Mouse (Mus musculus): ENCODE measurements around the gene Nsun4.

Gene Nsun4

DNA sequence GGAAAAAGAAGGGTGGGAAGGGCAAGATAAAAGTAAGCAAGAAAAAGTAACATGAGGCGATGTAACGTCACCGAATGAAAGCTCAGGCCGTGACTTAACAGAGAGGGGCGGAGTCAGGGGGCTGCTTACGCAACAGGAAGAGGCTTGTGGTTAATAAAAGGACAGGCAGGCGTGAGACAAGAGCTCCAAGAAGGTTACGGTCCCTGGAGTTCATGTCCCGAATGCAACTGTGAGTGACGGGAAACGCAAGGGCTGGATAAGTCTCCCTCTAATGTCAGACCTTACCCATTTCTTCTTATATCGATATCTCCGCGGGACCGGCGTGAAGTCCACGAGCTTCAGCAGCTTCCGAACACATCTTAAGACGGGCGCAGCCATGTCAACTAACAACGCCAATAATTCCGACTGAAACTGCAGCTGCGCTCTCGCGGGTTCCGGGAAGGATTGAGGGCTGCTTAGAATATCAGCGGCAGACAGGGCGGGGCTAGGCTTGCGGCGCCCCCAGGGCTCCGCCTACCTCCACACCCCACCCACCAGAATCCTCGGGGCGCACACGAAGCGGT lies at the start of gene Nsun4:
Nsun4 (minus strand) TSS at position 478 of the 563 bp plus-strand sequence.
- peak; percentile 86 for DNase-seq (ENCODE audit: low read depth, low spot score)

DNA sequence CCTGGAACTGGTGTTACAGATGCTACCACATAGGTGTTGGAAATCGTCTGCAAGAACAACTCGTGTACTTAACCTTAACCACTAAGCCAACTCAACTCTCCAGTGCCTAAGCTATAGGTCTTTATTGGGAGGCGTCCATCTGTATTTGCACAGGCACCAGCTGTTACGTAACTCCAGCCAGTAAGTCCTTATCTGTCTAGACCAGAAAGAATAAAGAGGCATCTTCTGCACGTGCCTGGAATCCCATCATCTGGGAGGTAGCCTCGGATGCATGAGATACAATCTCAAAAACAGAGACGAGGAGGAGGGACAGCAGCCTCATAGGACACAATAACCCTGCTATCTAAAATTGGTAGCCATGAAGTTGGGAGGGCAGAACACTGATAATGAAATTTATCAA lies 47.3 kb upstream of the Nsun4 start:
- DNase-seq (ENCODE audit: low read depth, low spot score), result no peak

DNA sequence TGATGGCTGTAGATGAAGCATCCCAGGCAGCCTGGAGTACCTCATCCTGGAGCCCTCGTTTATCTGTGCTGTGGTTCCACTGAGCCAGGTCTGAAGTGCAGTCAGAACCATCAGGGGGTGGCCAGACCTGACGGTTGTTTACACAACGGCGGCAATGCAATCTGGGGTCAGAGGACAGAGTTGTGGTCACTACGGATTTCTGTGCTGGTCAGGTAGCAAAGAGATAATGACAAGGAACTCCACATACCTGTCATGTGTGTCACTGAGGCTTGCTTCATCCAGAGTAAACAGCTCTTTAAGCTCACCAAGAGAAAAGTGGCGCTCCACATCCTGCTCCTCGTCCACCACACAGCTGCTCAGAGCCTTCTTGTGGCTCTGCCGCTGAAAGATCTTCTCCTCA lies 43.5 kb upstream of the Nsun4 start:
- DNase-seq (ENCODE audit: low read depth, low spot score), result no peak

DNA sequence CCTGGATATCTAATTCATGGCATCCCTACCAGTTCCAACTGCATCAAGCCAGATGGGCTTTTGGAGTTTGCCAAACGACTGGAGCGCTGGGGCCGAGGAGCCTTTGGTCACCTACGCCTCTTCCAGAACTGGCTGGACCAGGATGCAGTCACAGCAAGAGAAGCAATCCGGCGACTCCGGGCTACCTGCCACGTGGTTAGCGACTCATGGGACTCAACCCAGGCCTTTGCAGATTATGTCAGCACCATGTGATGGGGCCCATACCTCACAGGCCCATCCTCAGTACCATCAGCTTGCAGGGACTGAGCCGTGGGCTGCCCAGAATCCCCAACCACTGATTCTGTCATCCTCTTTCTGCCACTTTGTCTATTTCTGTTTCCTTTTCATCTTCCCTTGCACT lies 42.6 kb upstream of the Nsun4 start:
- no peak for DNase-seq (ENCODE audit: low read depth, low spot score)

DNA sequence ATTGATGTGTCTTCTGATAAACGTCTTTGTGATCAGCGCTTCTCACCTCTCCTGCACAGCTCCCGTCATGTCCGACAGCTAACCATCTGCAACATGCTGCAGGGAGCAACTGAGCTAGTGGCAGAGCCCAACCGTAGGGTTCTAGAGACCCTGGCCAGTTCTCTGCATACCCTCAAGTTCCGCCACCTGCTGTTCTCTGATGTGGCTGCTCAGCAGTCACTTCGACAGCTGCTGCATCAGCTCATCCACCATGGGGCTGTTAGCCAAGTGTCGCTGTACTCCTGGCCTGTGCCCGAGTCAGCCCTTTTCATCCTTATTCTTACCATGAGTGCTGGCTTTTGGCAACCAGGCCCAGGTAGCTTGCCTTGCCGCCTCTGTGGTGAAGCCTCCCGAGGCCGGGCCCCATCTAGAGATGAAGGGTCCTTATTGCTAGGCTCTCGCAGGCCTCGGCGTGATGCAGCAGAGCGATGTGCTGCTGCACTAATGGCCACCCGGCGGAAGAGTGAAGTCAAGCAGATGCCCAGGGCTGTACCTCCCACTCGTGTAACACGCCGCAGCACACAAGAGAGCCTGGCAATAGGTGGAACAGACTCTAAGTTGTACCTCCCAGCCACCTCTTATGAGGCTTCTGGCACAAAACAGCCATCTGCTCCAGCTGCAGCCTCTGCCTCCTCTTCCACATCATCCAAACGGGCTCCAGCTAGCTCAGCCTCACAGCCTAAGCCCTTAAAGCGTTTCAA lies 35.0 kb upstream of the Nsun4 start:
- no peak for DNase-seq (ENCODE audit: low read depth, low spot score)

DNA sequence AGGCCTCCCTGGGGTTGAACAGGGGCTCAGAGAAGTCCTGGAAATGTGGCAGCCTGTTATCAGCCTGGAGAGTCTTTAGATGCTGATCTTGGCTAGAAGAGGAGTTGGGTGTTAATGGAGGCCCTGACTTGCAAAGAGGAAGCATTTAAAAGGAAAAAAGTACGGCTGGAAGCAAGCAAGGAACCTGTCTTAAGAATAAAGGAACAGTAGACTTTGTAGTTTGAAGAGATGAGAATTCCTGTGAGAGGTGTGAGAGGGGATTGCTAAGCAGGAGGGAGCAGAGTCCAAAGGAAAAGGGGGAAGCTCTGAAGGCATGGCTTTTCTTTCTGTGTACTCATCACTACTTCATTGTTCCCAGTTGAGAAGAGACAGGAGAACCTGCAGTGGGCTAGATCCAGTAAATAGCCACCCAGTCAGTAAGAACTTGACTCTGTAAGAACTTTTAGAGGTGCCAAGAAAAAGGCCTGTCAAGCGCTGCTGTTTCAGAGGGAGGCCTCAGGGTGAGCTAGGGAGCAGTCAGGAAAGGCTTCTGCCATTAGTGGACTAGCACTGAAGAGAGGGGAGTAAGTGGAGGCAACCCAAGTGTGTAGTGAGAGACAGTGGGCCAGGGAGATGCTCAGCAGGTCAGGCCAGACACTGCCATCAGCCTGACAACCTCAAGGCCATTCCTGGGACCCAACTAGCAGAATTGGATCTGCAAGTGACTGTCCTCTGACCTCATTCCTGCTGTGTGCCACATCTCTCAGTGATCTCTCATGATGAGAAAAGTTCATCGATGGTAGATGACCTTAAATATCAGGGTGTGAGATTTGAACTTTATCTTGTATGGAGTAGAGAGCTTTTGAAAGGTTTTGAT lies 23.8 kb upstream of the Nsun4 start:
- no peak for DNase-seq (ENCODE audit: low read depth, low spot score)

DNA sequence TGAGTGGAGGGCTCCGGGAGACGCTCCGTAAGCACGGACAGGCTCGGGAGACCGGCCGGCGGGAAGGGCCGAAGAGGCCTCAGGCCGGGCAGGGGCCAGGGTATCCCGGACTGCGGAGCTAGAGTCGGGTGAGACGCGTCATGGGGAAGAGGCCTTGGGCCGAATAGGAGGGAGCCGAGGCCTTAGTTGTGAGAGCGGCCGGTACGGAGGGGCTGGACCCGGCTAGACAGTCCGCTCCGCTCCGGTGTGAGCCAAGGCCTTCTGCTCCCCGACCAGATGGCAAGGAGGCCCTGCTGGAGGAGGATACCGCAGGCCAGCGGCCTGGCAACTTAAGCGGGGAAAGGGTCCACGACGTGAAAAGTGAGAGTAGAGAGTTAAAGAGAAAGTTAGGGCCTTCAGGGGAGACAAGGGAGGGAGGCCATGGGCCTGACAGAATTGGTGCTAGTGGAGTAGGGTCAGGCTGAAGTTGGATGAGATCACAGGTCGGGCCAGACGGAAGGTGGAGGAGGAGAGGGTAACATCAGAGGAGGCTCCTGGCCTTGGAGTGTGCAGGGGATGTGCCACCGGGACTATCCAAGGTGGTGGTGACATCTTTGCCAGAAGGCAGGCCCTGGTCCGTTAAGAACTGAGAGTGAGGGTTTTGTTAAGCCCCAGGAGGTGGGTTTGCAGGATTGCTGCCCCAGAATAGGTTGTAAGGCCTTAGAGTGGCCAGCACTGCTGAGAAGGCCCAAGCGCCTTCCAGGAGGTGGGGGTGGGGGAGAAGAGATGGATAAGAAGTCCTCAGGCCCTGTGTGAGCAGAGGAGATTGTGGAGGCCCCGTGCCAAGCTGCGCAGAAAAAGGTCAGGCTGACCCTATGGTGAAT lies 22.9 kb upstream of the Nsun4 start:
- no peak for DNase-seq (ENCODE audit: low read depth, low spot score)

DNA sequence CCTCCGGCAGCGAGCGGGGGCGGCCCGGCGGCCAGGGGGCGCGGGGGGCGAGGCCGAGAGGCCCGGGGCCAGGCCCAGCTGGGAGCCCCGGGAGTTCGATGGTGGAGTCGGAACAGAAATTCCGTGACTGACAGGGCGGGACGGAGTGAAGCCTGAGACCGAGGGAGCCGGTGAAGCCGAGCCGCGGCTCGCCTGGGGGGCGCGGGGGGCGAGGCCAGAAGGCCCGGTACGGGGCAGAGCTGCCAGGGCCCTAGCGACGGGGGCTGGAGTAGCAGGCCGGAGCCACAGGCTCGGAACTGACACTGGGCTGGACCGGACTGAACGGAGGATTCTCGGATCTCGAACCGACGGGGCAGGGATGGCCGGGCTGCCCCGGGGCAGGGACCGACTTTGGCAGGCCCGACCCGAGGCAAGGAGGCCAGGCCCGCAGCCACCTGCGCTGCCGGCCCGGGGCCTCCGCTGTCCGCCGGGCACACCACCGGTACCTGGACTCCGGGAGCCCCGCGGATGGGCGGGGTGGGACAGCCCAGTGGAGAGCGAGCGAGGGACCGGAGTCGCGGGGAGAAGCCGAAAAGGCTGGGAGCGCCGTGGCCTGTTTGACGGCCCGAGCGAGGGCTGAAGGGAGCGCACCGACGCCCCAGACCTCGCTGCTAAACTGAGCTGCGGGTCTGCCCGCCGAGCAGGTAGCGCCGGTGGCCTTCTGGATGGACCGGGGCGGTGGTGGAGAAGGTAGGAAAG lies 22.1 kb upstream of the Nsun4 start:
- DNase-seq (ENCODE audit: low read depth, low spot score), result peak; percentile 30

DNA sequence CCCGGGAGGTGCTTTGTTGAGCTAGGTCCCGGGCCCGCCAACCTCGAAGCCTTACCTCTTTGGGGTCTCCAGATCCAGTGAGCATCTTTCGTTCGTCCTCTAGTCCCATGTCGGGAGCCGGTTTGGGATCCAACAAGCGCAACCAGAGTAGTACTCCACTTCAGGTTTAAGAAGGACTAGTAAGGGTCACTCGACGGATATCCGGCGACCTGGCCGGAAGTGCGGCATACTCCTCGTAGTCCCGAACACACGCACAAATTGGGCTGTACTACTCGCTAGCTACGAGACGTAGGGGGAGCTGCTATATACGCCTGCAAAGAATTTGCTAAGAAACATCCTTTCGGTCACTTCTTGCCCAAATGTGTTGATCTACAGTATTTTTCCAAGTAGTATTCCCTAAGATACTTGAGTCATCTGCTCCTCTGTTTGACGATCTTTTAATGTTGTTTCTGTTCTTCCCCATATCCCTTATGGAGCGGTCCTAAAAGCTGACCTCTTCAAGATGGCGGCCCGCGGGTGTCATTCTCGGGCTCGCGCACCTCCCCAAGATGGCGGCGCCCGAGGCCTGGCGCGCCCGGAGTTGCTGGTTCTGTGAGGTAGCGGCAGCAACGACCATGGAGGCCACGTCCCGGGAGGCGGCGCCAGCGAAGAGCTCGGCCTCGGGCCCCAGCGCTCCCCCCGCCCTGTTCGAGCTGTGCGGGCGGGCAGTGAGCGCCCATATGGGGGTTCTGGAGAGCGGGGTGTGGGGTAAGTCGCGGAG lies 21.4 kb upstream of the Nsun4 start, which contains the start of the genes Uqcrh and Lrrc41:
Uqcrh (minus strand) TSS at position 211 of the 760 bp plus-strand sequence.
Lrrc41 (plus strand) TSS at position 409 of the 760 bp plus-strand sequence.
- peak; percentile 97 for DNase-seq (ENCODE audit: low read depth, low spot score)

DNA sequence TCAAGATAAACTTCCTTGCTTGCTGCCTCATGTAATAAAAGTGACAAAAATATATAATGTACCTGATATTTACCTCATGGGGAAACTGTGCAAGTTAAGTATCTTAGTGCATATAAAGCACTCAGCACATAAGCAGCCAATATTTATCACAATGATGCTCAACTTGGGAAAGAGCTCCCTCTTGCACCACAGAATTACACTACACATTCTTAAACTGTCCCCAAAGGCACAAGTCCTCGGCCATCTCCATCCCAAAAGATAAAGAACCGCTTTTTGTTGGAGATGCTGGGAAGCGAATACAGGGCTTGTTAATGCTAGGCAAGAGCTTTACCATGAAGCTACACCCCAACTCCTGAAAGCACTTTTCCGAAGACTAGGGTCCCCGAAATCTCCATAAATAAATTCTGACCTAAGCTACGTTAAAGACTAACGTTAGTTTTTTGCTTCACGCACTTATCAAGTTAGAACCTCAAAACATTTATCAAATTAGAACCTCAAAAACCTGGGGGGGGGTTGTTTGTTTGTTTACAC lies 20.5 kb upstream of the Nsun4 start:
- DNase-seq (ENCODE audit: low read depth, low spot score), result no peak

DNA sequence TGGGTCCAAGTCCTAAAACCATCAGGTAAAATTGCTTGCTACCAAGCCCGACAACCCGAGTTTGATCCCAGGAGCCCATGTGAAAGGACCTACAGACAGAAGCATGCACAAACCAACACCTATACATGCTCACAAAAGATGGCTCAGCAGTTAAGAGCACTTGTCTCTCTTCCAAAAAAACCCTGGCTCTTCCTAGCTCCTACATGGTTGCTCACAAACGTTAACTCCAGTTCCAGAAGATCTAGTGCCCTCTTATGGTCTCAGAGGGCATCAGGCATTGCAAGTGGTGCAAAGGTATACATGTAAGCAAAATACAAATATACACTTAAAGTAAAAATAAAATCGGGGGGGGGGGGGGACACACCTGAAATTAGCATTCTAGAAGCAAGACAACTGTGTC lies 19.5 kb upstream of the Nsun4 start:
- DNase-seq (ENCODE audit: low read depth, low spot score), result no peak

DNA sequence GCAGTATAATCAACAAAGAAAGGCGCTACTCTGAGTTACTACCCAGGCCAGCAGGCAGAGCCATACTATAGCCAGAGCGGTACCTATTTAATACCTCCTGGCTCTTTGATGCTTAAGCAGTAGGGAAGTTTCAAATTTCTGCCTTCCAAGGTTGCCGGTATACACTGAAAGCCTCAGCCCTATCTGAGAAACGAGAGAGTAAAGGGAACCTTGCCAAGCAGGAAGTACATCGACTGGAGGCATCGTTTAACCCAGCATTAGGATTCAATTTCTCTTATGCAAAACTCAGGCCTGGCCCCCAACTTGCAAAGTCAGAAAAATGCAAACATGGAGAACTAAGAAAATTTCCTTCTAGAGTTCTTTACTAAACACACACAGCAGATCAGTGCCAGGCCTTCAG lies 16.4 kb upstream of the Nsun4 start:
- DNase-seq (ENCODE audit: low read depth, low spot score), result no peak

DNA sequence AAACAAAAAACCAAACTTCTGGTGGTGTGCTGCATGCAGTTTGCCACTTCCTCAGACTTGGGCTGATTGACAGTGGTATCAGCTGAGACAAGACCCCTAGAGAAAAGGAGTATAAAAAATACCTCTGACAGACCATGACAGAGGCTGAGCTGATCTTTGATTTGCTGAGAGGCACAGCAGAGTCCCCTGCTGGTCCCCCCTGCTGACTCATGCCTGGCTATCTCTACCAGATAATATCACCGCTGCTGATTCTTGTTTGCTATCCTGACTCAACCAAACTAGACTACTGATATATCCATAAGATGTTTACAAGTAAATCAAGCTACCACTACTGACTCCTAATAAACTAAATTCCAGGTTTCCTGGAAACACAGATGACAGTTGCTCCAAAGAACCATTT lies 10.2 kb upstream of the Nsun4 start:
- no peak for DNase-seq (ENCODE audit: low read depth, low spot score)

DNA sequence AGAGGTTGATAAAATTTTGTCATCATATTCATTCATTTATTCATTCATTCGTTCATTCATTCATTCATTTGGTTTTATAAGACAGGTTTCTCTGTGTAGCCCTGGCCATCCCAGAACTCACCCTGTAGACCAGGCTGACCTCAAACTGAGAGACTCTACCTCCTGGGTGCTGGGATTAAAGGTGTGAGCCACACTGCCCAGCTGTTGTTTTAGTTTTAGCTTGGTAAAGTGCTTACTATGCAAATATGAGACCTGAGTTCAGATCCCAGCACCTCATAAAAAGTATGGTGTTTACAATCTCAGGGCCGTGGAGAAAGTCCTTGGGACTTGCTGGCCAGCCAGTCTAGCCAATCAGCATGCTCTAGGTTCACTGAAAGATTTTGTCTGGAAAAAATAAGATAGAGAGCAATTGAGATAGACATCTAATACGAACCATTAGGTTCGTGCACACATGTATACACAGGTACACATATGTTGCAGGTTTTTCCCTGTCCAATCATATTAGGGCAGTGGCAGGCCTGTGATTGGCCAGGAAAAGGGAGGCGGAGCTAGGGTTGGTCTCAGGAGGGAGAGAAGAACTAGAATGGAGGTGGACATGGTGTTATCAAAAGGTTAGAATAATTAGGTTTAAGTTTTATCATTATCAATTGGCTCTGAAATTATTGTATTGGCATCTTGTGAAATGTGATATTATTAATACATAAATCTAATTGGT lies 5.5 kb upstream of the Nsun4 start:
- DNase-seq (ENCODE audit: low read depth, low spot score), result no peak

DNA sequence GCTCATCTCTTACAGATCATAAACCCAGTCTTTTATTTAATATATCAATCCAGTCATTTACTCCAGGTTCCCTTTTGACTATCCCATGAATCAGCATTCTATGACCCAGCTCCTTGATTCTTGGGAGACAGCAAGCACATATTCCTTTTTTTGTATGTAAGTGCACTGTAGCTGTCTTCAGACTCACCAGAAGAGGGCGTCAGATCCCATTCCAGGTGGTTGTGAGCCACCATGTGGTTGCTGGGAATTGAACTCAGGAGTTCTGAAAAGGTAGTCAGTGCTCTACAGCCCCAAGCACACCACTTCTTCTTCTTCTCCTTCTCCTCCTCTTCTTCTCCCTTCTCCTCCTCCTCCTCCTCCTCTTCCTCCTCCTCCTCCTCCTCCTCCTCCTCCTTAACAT lies 3.9 kb upstream of the Nsun4 start:
- DNase-seq (ENCODE audit: low read depth, low spot score), result no peak

DNA sequence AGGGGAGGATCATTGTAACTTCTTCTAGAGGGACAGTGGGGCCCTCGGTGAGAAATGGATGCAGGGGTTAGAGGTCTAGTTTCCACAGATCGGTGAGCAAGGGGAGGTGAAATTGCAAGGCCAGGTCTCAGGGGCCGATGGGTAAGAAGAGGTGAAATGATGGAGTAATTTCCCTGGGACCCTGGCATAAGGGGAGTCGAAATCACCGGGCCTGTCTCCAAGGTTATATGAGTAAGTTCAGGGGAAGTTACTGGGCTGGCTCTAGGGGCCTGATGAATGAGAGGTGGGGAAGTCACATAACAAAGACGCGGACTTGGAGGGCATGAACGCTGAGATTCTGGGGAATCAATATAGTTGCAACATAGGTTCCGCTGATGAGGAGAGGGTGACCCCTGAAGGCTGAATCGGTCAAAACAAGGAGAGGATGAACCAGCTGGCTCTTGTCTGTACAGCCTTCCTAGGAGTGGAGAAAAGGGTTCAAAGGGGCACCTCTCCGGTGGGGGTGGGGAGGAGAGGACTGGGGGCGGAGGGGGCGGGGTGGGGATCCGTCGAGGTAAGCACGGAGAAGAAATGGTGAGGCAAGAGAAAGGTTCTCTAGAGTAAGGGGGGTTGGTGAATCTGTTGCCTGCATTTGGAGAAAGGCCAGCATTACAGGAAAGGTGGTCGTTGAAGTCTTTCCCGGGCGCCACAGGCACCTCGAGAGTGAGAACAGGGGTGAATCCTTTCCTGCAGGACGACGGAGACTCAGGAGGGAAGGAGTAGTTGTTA lies 966 bp downstream of the Nsun4 start:
- DNase-seq (ENCODE audit: low read depth, low spot score), result no peak

DNA sequence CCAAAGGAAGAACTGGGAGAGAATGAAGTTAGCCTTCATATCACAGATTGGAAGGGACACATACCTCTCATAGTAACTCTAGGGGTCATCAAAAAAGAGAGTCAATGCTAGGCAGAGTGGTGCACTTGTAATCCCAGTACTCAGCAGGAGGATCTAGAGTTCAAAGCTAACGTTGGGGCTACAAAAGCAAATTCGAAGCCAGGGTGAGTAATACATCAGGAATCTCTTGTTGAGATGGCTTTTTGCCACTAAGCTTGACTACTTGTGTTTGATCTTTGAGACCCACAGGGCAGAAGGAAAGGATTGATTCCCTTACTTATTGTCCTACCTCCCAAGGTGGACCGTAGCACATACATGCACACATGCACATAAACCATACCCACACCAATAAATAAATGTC lies 4.5 kb downstream of the Nsun4 start:
- DNase-seq (ENCODE audit: low read depth, low spot score), result no peak

DNA sequence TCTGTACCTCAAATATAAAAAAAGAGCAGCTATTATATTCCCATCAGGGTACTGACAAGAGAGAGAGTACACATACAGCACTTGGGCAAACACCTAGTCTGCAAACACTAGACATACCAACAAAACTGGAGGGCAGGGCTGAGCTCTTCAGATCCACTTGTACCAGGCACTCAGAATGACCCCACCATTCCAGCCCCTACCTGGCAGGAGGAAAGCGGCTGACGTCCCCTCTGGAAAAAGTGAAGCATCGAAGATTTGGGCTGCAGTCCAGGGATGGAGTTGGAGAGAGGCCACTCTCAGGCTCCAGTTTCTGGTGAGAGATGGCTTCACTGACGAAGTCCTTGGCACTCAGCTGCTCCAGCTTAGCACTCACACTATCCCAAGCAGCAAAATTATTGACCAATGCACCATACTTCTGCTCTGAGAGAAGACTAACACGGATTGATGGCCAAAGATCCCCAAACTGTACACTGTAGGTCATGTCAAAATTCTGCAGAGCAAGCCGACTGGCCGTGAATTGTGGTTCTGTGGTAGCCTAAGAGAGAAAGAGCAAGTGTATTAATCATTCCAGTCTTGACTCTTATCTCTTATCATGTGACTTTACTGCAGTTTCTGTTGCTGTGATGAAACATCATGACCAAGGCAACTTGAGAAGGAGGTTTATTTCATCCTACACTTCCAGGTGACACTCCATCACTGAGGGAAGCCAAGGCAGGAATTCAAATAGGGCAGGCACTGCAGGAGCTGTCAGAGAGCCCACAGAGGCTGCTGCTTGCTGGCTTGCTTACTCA lies 5.4 kb downstream of the Nsun4 start:
- no peak for DNase-seq (ENCODE audit: low read depth, low spot score)

Data from retina, adult 2 months (tissue).